Mouse (Mus musculus) adrenal gland, postnatal 14 days (tissue): ENCODE measurements at regions not wholly inside any gene's neighbourhood (a gene's known extent, or its start where the extent isn't known, plus 50 kb on each side); places are given as distances from the start of the nearest gene placed in this dataset.

Experiments used
- DNase-seq: peaks from one replicate; pipeline ENCODE4 v3.0.0; 2021; ENCODE audit warnings: mixed read lengths

DNA sequence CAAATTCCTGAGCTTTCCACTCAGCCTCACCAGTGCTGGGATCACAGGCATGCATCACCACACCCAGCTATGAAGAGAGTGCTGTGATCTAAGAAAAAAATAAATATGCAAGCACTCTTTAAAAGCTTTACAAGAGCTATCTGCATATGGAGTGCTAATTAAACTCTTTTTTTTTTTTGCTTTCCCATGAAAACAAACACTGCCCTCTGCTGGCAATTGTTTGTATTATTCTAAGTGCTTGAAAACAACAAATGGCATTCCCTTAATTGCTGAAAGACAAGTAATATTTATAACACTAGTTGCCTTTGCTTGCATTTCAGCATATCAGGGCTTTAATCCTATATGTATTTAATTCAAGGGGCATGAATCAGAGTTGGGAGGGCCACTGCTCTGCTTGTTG lies 91.8 kb downstream of the 5730507C01Rik start:
- DNase-seq, result peak; percentile 3

DNA sequence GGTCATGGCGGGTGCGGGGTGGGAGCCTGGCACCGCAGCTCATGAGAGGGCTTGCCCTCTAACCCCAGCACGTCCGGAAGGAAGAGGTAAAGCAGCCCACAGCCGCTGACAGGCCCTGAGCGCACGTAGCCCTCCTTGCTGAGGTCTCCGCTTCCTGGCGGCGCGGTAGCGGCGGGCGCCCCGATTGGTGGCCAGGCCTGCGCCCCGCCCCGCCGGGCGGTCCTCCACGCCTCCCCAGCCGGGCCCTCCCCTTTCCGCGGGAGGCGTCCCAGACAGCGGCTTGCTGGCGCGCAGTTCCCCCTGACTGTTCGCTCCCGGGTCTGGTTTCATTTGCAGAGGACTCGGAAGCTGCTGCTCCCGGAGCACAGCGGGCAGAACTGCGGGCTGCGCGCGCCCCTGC lies 95.5 kb downstream of the 5730507C01Rik start:
- DNase-seq, result peak; percentile 85

DNA sequence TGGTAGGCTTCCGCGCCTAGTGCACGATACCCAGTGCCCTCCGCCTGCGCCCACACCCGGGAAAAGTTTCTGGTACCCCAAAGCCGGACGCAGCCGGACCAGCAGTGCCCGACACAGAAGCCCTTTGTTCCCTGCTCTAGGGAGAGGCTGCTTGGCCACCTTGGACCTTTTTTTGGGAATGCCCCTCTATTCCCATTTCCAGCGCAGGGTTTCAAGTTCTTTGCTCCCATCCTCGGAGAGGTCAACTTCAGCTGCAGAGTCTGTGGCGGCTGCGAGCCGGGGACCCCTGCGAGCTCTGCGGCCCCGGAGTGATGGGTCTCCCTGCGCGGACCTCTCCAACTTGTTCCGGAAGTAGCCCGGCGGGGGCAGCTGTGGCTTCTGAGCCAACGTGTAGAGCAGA lies 96.3 kb downstream of the 5730507C01Rik start:
- DNase-seq, result peak; percentile 3
